Mouse (Mus musculus): ENCODE results near the gene Fbxw15.
"Not testable (repeated sequence)": the region's sequence is repeated elsewhere in the genome, so short reads cannot be mapped to it uniquely, and the experiment has no call there.

GRCm38 (mm10) chr9:109549666-109550065, 18.4 kb downstream of the Fbxw15 start:
- TF ChIP-seq CTCF (IDR thresholded peaks at IDR 0.05; ENCODE audit: control insufficient read depth, insufficient read depth, insufficient replicate concordance, low read depth, low read length); POLR2A (IDR thresholded peaks at IDR 0.05; ENCODE audit: control insufficient read depth, low read depth, low read length): not testable (repeated sequence)
